Mouse (Mus musculus): Measurements from ENCODE around the gene Nisch. TPM values are rescaled to one million over a fixed set of nuclear protein-coding genes. Genes with fewer than 3 reads are reported as not detected.

Nisch gene
- polyA plus RNA-seq, 1 experiment from 2014 or later: 296 TPM

Other genes with a start within 250 kb of the Nisch start
- 74.2 and 76.1 TPM in 2 replicates for gene Glt8d1, start 215.5 kb downstream of the Nisch start, polyA plus RNA-seq (2014; fragmentation: Nextera tagmentation; extraction: Ambion mirVana)
- gene Spcs1, start 215.3 kb downstream of the Nisch start, polyA plus RNA-seq (2014; fragmentation: Nextera tagmentation; extraction: Ambion mirVana): 455 and 472 TPM in 2 replicates
- 84.6 and 96.5 TPM in 2 replicates for gene Pbrm1, start 197.8 kb downstream of the Nisch start, polyA plus RNA-seq (2014; fragmentation: Nextera tagmentation; extraction: Ambion mirVana)
- 107 and 109 TPM in 2 replicates for gene Gnl3, start 197.8 kb downstream of the Nisch start, polyA plus RNA-seq (2014; fragmentation: Nextera tagmentation; extraction: Ambion mirVana)
- gene Smim4, start 88.0 kb downstream of the Nisch start, polyA plus RNA-seq (2014; fragmentation: Nextera tagmentation; extraction: Ambion mirVana): 62.3 and 64.8 TPM in 2 replicates
- 362 and 371 TPM in 2 replicates for gene Nt5dc2, start 85.9 kb downstream of the Nisch start, polyA plus RNA-seq (2014; fragmentation: Nextera tagmentation; extraction: Ambion mirVana)
- gene Stab1, start 48.3 kb downstream of the Nisch start, polyA plus RNA-seq (2014; fragmentation: Nextera tagmentation; extraction: Ambion mirVana): 69.4 and 76.1 TPM in 2 replicates
- gene Tnnc1, start 8.6 kb downstream of the Nisch start, polyA plus RNA-seq (2014; fragmentation: Nextera tagmentation; extraction: Ambion mirVana): 546 and 580 TPM in 2 replicates
- 0.51 and 0.54 TPM in 2 replicates for gene Sema3g, start 914 bp upstream of the Nisch start, polyA plus RNA-seq (2014; fragmentation: Nextera tagmentation; extraction: Ambion mirVana)
- 10.0 and 12.8 TPM in 2 replicates for gene Phf7, start 34.4 kb upstream of the Nisch start, polyA plus RNA-seq (2014; fragmentation: Nextera tagmentation; extraction: Ambion mirVana)
- gene Bap1, start 34.5 kb upstream of the Nisch start, polyA plus RNA-seq (2014; fragmentation: Nextera tagmentation; extraction: Ambion mirVana): 60.7 and 69.6 TPM in 2 replicates
- gene Dnah1, start 107.0 kb upstream of the Nisch start, polyA plus RNA-seq (2014; fragmentation: Nextera tagmentation; extraction: Ambion mirVana): 5.9 and 7.6 TPM in 2 replicates
- gene Capn7, start 119.7 kb upstream of the Nisch start, polyA plus RNA-seq (2014; fragmentation: Nextera tagmentation; extraction: Ambion mirVana): 43.8 and 47.4 TPM in 2 replicates
- gene Sh3bp5, start 219.1 kb upstream of the Nisch start, polyA plus RNA-seq (2014; fragmentation: Nextera tagmentation; extraction: Ambion mirVana): 19.7 and 24.1 TPM in 2 replicates

Data from embryonic facial prominence, embryonic 14.5 days (tissue).